Mouse (Mus musculus) heart, adult 2 months (tissue): ENCODE data around the gene Il5.

ENCODE experiments used
- EP300 ChIP-seq: fragments of 200-500 bp; IDR thresholded peaks from 2 replicates; pipeline ENCODE4 v1.6.1; 2011; ENCODE audit warnings: low read depth, low read length, control low read depth; ENCODE audit not compliant: insufficient read depth
- POLR2A ChIP-seq: fragments of 200-500 bp; IDR thresholded peaks from 2 replicates; pipeline ENCODE4 v1.6.1; 2011; ENCODE audit warnings: mild to moderate bottlenecking, low read depth, low read length, control low read depth; ENCODE audit not compliant: insufficient read depth

DNA sequence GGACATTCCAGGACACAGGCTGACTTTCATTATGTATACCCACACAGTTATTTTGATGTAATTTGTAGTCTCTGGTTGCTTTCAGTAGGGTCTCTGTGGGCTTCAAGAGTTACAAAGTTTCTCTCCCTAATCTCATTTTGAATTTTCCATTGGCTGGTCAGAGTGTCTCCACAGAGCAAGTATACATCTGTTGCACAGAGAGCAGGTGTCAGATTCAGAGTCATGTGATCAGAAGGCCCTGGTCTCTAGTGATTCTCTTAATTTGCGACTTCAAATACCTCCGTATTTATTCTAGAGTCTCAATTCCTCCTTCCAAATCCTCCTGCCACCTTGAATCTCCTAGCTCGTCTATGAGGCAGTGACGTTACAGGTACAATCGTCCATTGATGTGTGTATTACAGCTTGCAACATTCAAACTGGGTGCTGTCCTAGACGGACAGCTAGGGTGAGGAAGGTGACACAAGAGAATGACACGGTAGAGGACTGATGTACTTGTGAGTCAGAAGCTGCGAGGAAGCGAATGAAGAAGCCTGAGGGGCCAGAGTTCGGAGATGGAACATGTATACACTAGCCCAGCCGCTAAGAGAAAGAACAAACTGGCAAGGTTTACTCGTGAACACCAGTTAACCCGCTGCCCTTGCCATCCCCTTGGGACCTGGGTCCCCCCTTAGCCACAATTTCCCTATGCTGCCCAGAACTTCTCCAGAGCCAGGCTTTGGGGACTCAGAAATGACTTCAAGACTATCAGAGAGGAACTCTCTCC, 48.0 kb downstream of the Il5 start:
- TF ChIP-seq EP300 (no peak), POLR2A (no peak)
